Mouse (Mus musculus): ENCODE results near the gene Pkd1.

- no peak for TF ChIP-seq GATA1 (IDR thresholded peaks at IDR 0.05; ENCODE audit: low read length)
- no peak for TF ChIP-seq TAL1 (IDR thresholded peaks at IDR 0.05; ENCODE audit: low read length)
Measured at GRCm38 (mm10) chr17:24567034-24567779, 17.6 kb downstream of the Pkd1 start.
